Mouse (Mus musculus) bone marrow macrophage, adult 2 months (primary cell): Measurements from ENCODE around the gene H2-M10.3.

Source experiments
- CTCF ChIP-seq: IDR thresholded peaks from 2 replicates; pipeline ENCODE4 v1.5.1; 2012; ENCODE audit warnings: low read depth, mild to moderate bottlenecking, low read length, moderate library complexity
- POLR2A ChIP-seq: IDR thresholded peaks from 2 replicates; pipeline ENCODE4 v1.6.1; 2012; ENCODE audit warnings: mild to moderate bottlenecking, low read depth, low read length, borderline replicate concordance

DNA sequence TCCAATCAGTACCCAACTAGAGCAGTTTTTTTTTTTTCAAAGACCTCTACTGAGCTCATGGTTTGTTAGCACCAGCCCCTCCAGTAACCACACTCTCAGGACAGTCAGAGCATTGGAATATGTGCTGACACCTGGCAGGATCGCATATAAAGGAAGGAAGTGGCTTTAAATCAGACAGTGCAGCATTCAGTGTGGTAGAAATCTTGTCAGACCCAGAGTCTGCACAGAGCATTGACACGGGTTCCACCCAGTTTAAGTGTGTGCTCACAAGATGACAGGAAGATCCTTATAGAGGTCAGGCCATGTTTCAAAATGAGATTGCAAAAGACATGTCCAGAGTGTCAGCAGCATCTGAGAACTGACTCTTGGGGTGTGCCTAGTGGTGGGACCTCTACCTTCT lies 21.7 kb upstream of the H2-M10.3 start:
- TF ChIP-seq POLR2A (no peak), CTCF (no peak)
